13 mouse cellular contexts compared by ENCODE assay signal in the genomic region with DNA sequence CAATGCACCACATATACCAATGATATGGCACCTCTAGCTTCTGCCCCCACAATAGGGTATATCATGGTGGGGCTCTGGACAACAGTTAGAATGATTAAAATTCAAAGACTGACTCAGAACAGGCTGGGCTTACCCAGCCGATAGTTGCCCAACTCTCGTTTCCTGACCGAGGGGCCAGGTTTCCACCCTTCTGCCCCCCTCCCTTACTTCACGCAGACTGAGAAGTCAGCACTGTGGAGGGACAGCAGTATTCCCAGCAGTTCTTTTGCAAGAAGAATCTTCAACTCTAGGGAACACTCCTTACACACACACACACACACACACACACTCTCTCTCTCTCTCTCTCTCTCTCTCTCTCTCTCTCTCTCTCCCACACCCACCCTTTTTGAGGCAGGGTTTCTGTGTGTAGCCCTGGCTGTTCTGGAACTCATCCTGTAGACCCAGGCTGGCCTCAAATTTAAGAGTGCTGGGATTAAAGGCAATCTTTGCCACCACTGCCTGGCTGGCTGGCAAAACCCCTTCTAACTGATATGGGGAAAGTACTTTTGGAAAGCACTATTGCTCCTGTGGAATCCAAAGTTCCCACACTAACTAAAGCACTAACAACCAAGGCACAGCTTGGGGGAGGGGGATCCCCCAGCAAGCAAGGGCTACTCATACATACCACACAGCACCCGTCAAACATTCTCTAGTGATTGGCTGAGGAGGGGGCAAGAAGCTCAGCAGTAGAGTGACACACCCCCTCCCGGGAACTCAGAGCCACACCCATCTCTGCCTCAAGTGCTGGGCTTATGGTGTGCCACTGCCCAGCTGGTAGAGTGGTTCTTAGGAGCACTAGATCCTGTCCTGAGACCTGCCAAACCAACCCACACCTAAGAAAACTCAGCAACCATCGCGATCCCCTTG. TPM values are rescaled to one million over a fixed set of nuclear protein-coding genes. Genes with fewer than 3 reads are reported as not detected.
DNase-seq lines count a peak whose midpoint lies in the region; ATAC-seq lines count a peak whose summit lies in the region.
"Had no signal": no experiment of that assay in that cellular context is flagged by ENCODE, and none has a peak within 500 bp of the region (broad histone marks: within the 10 kb centered on the region; RNA-seq: fewer than 3 reads in every experiment).

No protein-coding gene starts in this region.

- H3K27ac ChIP-seq in heart, embryonic 14.5 days (replicated peaks in 1 of 2; ENCODE audit: control insufficient read depth in 1 of 2, insufficient read depth in 1 of 2, low read depth in 2 of 2, low read length in 2 of 2), result peak overlapping the region; percentile 36 to 47
- peak overlapping the region; percentile 84 for H3K27ac ChIP-seq in lung, embryonic 16.5 days (ENCODE audit: low read length)

- H3K4me2 ChIP-seq in heart, embryonic 14.5 days (ENCODE audit: low read length), result no peak overlapping the region
- no peak overlapping the region for H3K4me2 ChIP-seq in lung, embryonic 16.5 days (ENCODE audit: low read depth, low read length)
- H3K4me2 ChIP-seq: midbrain, embryonic 15.5 days had no signal

- no peaks in the 10 kb centered on the region for H3K9me3 ChIP-seq in heart, embryonic 14.5 days (ENCODE audit: control insufficient read depth, low read length)
- no peaks in the 10 kb centered on the region for H3K9me3 ChIP-seq in lung, embryonic 16.5 days (ENCODE audit: control insufficient read depth, low read length)
- H3K9me3 ChIP-seq: midbrain, embryonic 15.5 days had no signal

- peaks cover 12 to 22% of the 10 kb centered on the region in 2 experiments for H3K4me1 ChIP-seq in heart, embryonic 14.5 days (ENCODE audit: control insufficient read depth in 2 of 2, insufficient read depth in 2 of 2, low read length in 2 of 2)
- H3K4me1 ChIP-seq in lung, embryonic 16.5 days (replicated peaks; ENCODE audit: control insufficient read depth, insufficient read depth, low read length), result peaks cover 32% of the 10 kb centered on the region

- H3K4me3 ChIP-seq in heart, embryonic 14.5 days (ENCODE audit: control insufficient read depth in 1 of 2, insufficient read depth in 1 of 2, low read depth in 1 of 2, low read length in 2 of 2), result no peak overlapping the region
- no peak overlapping the region for H3K4me3 ChIP-seq in lung, embryonic 16.5 days (ENCODE audit: low read length)
- H3K4me3 ChIP-seq: erythroblast, embryonic 14.5 days; midbrain, embryonic 15.5 days had no signal

- H3K9ac ChIP-seq in heart, embryonic 14.5 days (ENCODE audit: low read length), result peak overlapping the region; percentile 3; the same call in 1 of the 2 replicates
- H3K9ac ChIP-seq in lung, embryonic 16.5 days (ENCODE audit: low read length), result no peak overlapping the region
- H3K9ac ChIP-seq: midbrain, embryonic 15.5 days had no signal

- intact Hi-C loops in left cerebral cortex, postnatal 10 days (cut with DNase I), result no loop called here

- peaks cover 47% of the 10 kb centered on the region for H3K36me3 ChIP-seq in heart, embryonic 14.5 days (ENCODE audit: control insufficient read depth, insufficient read depth, low read length)
- H3K36me3 ChIP-seq in lung, embryonic 16.5 days (ENCODE audit: control insufficient read depth, insufficient read depth, low read length), result peaks cover 17% of the 10 kb centered on the region

- 0 out of 2 replicates have a peak, but pooled peaks have one; percentile 5 for ATAC-seq in heart, embryonic 14.5 days (ENCODE audit: insufficient number of reproducible peaks, insufficient read depth, low FRiP score, low read depth)
- ATAC-seq in lung, embryonic 16.5 days (ENCODE audit: low read depth), result peak; percentile 30
- peak; percentile 34; the same call in 1 of the 2 replicates for ATAC-seq in common myeloid progenitor, adult 5-6 weeks (replicated peaks; ENCODE audit: low read depth, poor library complexity, severe bottlenecking)
- ATAC-seq: midbrain, embryonic 15.5 days had no signal

- no peak for DNase-seq in heart, adult 8-10 months (ENCODE audit: low spot score)
- DNase-seq in lung, postnatal 14 days, result no peak
- DNase-seq in lung, postnatal 4 days, result peak; percentile 28 to 59
- no peak for DNase-seq in left cerebral cortex, postnatal 10 days (ENCODE audit: extremely low spot score in 1 of 2, low spot score in 2 of 2)
- DNase-seq: adrenal gland, postnatal 10 days; kidney, adult 2 months had no signal

- 42% methylated on average over 8 of the region's 8 CpGs for WGBS in heart, embryonic 14.5 days
- WGBS in lung, embryonic 16.5 days, result 37% methylated on average over 8 of the region's 8 CpGs

- no peaks in the 10 kb centered on the region for H3K27me3 ChIP-seq in heart, embryonic 14.5 days (ENCODE audit: control insufficient read depth, insufficient read depth, low read length)
- no peaks in the 10 kb centered on the region for H3K27me3 ChIP-seq in lung, embryonic 16.5 days (ENCODE audit: control insufficient read depth, insufficient read depth, low read depth, low read length)
- H3K27me3 ChIP-seq: CH12.LX; midbrain, embryonic 15.5 days had no signal

RNA-seq across cellular contexts. Expression of a gene that starts 17.9 kb away (rescaled TPM):
- polyA plus RNA-seq in heart, embryonic 14.5 days (2014; fragmentation: Nextera tagmentation; extraction: Ambion mirVana), result 911 and 1,014 TPM in 2 replicates
- 100 to 1,000 TPM; 312 to 583 (median 421) TPM for total RNA-seq in heart, adult 8-10 months (2022)
- polyA plus RNA-seq in lung, embryonic 16.5 days (2015; fragmentation: Nextera tagmentation; extraction: Ambion mirVana), result 126 and 127 TPM in 2 replicates
- total RNA-seq in common myeloid progenitor, adult 5-6 weeks (2017), result 0.46 and 1.4 TPM in 2 replicates
- 1 to 10 TPM; 4.3 to 4.6 TPM for total RNA-seq in left cerebral cortex, postnatal 10 days (2021)
- total RNA-seq: neutrophil, adult 5-6 weeks had no signal

RNA-seq across cellular contexts. Expression of a gene that starts 28.8 kb away (rescaled TPM):
- polyA plus RNA-seq in heart, embryonic 14.5 days (2014; fragmentation: Nextera tagmentation; extraction: Ambion mirVana), result 72.5 and 84.8 TPM in 2 replicates
- total RNA-seq in heart, adult 8-10 months (2022), result 100 to 1,000 TPM; 265 to 313 (median 289) TPM
- polyA plus RNA-seq in lung, embryonic 16.5 days (2015; fragmentation: Nextera tagmentation; extraction: Ambion mirVana), result 150 and 155 TPM in 2 replicates
- total RNA-seq in common myeloid progenitor, adult 5-6 weeks (2017), result 79.8 and 122 TPM in 2 replicates
- 1,000 to 10,000 TPM; 1,621 to 1,667 TPM for total RNA-seq in left cerebral cortex, postnatal 10 days (2021)

Comparison
In these comparisons a context has a peak if more than half of its experiments do, and no peak if none do; other contexts are left out.
1. DNase-seq: peak in lung, postnatal 4 days (2 of 2); none in heart, adult 8-10 months (single experiment), lung, postnatal 14 days (single experiment) and left cerebral cortex, postnatal 10 days (0 of 2).
2. RNA of a gene that starts 17.9 kb away (total RNA-seq): 312 to 583 TPM in heart, adult 8-10 months; 4.3 to 4.6 TPM in left cerebral cortex, postnatal 10 days and 0.46 to 1.4 TPM in common myeloid progenitor, adult 5-6 weeks; every median in the first group is over 10 times any median in the second.
3. RNA of a gene that starts 28.8 kb away (total RNA-seq): 1,621 to 1,667 TPM in left cerebral cortex, postnatal 10 days; 265 to 313 TPM in heart, adult 8-10 months and 79.8 to 122 TPM in common myeloid progenitor, adult 5-6 weeks; every median in the first group is over 4 times any median in the second.
4. Peak in every context shown above with its lines, with median percentiles within 50 percentile points of each other: ATAC-seq.